Mouse (Mus musculus) erythroblast, adult 5-6 weeks (primary cell): ENCODE data around the gene Hydin. TPM values are rescaled to one million over a fixed set of nuclear protein-coding genes. Genes with fewer than 3 reads are reported as not detected.

ENCODE experiments used
- ATAC-seq: replicated peaks from 2 replicates; pipeline ENCODE4 v1.8.0; 2016; ENCODE audit warnings: moderate number of reproducible peaks, mild to moderate bottlenecking, moderate TSS enrichment, inconsistent platforms; ENCODE audit not compliant: poor library complexity, low FRiP score, severe bottlenecking
- total RNA-seq, 2 experiments: library from RNA; stranded (forward) in 1 of 2; stranded (reverse) in 1 of 2; fragments of 150-400 nt in 1 of 2; fragments of 200-764, 138-1000 nt in 1 of 2; gene quantifications; 2 replicates each; pipeline versions ENCODE4 v1.2.3 to v1.2.4; 2015 to 2017; ENCODE audit warnings: low replicate concordance in 2 of 2

Gene Hydin
- total RNA-seq, 2 experiments from 2014 or later = 0.09 to 0.19 TPM

- no peak for ATAC-seq
Observed at GRCm38 (mm10) chr8:110654075-110655060, 387.6 kb downstream of the Hydin start.

GRCm38 (mm10) chr8:110655827-110656226 lies 389.1 kb downstream of the Hydin start:
- ATAC-seq = no peak

- ATAC-seq = no peak
Observed at GRCm38 (mm10) chr8:110657661-110658060, 390.9 kb downstream of the Hydin start.

Other genes with a start within 250 kb of the Hydin start
- gene Chst4, start 227.2 kb upstream of the Hydin start, total RNA-seq (2015; ENCODE audit: low replicate concordance) = not detected in 2 replicates
- gene Chst4, start 227.2 kb upstream of the Hydin start, total RNA-seq (2017; ENCODE audit: low replicate concordance) = not detected in 2 replicates
- gene Zfp612, start 187.2 kb upstream of the Hydin start, total RNA-seq (2015; ENCODE audit: low replicate concordance) = not detected in 2 replicates
- not detected in 2 replicates for gene Zfp612, start 187.2 kb upstream of the Hydin start, total RNA-seq (2017; ENCODE audit: low replicate concordance)
- not detected in 2 replicates for gene Gm21964, start 165.8 kb upstream of the Hydin start, total RNA-seq (2015; ENCODE audit: low replicate concordance)
- gene Gm21964, start 165.8 kb upstream of the Hydin start, total RNA-seq (2017; ENCODE audit: low replicate concordance) = not detected in 2 replicates
- gene Gm17720, start 164.2 kb upstream of the Hydin start, total RNA-seq (2015; ENCODE audit: low replicate concordance) = not detected in 2 replicates
- not detected in 2 replicates for gene Gm17720, start 164.2 kb upstream of the Hydin start, total RNA-seq (2017; ENCODE audit: low replicate concordance)
- not detected in 2 replicates for gene Calb2, start 98.8 kb upstream of the Hydin start, total RNA-seq (2015; ENCODE audit: low replicate concordance)
- gene Calb2, start 98.8 kb upstream of the Hydin start, total RNA-seq (2017; ENCODE audit: low replicate concordance) = not detected in 2 replicates
- gene Cmtr2, start 51.3 kb upstream of the Hydin start, total RNA-seq (2015; ENCODE audit: low replicate concordance) = 2.9 and 3.5 TPM in 2 replicates
- 2.0 and 2.2 TPM in 2 replicates for gene Cmtr2, start 51.3 kb upstream of the Hydin start, total RNA-seq (2017; ENCODE audit: low replicate concordance)